Mouse (Mus musculus) left cerebral cortex, postnatal 10 days (tissue): ENCODE data around the gene Fndc9. TPM values are rescaled to one million over a fixed set of nuclear protein-coding genes. Genes with fewer than 3 reads are reported as not detected.

Experiments used
- DNase-seq, 2 experiments: peaks; one replicate each; pipeline ENCODE4 v3.0.0; 2021 to 2022; ENCODE audit warnings: low spot score in 2 of 2, mixed read lengths in 1 of 2; ENCODE audit errors: extremely low spot score in 1 of 2
- intact Hi-C: fragments of 180-260 bp; cut with DNase I; formaldehyde crosslinking; loops from one replicate; pipeline ENCODE4 v1.15.1; 2025
- total RNA-seq, 2 experiments: library from RNA; stranded (reverse); gene quantifications; 2 replicates each; pipeline ENCODE4 v1.2.3; 2021

Fndc9 gene
- total RNA-seq, 2 experiments from 2014 or later = 9.6 to 10.0 TPM

- intact Hi-C loops = no loop called here
- DNase-seq = no peak
These were observed 29.9 kb downstream of the Fndc9 start for GRCm38 (mm10) chr11:46265031-46265786.

GRCm38 (mm10) chr11:46268991-46269390 is 33.7 kb downstream of the Fndc9 start:
- peak in 1 of 2 experiments; percentile 43 for DNase-seq
- intact Hi-C loops = no loop called here

- DNase-seq = no peak
- intact Hi-C loops = no loop called here
These were observed 34.1 kb downstream of the Fndc9 start for GRCm38 (mm10) chr11:46269391-46269790.

DNA sequence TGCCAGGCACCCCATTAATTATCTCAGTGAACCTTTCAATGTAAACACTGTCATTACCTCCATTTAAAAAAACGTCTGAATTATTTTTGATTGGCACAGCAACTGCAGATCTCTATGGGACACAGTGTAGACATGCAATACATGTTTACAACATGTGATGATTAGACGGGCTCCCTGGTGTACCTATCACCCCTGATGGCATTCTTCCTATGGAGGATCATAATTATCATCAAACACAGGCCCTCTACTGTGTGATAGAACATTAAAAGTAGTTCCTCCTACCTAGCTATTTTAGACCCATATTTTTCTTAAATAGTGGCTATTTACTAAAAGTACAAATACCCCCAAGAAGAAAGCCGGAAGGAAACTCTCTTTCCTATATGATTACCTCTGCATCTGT is 34.6 kb downstream of the Fndc9 start:
- no peak for DNase-seq
- intact Hi-C loops = no loop called here

- intact Hi-C loops = no loop called here
- DNase-seq = no peak
These were observed 36.8 kb downstream of the Fndc9 start for GRCm38 (mm10) chr11:46272058-46272681.

- DNase-seq = no peak
- intact Hi-C loops = no loop called here
These were observed 38.6 kb downstream of the Fndc9 start for GRCm38 (mm10) chr11:46273969-46274368.

DNA sequence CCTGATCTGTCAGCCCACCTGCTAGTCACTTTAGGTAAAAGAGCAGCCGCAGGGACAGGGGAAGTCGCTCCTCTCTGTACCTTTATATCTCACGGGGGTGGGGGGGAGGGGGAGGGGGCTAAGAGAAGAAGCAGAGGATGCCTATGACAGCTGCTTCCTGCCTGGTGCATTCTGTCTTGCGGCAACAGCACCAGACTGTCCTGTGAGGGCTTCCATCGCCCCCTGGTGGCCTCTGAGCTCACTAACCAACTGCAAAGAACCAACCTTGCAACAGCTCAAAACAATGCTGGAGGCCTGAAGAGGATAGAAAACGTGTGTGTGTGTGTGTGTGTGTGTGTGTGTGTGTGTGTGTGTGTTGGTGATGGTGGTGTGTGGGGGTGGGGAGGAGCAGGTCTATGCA is 40.0 kb downstream of the Fndc9 start:
- peak; percentile 64 to 85 for DNase-seq
- intact Hi-C loops = loop anchor here (5.0 kb wide), 1 partner anchor 157 kb away; no protein-coding TSS in a partner anchor

DNA sequence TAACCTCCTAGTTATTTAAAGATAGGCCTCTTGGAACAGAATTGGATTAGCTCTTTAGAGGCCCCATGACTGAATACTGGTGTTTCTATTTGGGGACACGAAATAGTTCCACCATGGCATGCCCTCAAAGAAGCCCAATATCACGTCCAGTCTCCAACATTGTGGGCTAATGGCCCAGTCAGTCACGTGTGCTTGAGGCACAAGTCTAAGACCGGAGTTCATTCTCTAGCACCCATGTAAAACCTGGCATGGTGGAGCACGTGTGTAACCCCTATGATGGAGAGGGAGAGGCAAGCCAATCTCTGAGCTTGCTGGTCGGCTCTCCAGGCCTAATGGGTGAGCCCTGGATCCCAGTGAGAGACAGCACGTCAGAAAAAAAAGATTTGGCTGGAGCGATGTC is 40.8 kb downstream of the Fndc9 start:
- intact Hi-C loops = loop anchor here (5.0 kb wide), 1 partner anchor 156 kb away; no protein-coding TSS in a partner anchor
- DNase-seq = no peak

- intact Hi-C loops = loop anchor here (5.0 kb wide), 1 partner anchor 156 kb away; no protein-coding TSS in a partner anchor
These were observed 41.4 kb downstream of the Fndc9 start for GRCm38 (mm10) chr11:46276778-46277177.

DNA sequence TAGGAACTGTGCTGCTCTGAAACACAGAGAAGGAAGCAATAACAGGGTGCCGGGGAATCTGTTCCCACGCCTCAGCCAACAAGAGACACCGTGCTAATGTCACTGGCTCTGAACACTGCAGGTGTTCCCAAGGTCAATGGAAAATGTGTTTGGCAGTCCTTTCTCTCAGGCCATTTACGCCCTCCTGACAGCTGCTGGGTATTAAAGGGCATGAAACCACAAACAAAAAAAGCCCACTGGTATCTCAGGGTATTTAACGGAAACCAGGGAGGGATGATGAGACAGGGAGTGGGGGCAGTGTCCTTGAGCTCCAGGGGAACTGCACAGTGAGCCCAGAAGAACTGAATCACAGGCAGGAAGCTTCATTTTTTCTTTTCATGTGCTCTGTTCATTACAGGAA is 42.8 kb downstream of the Fndc9 start:
- no peak for DNase-seq
- intact Hi-C loops = loop anchor here (5.0 kb wide), 1 partner anchor 154 kb away; no protein-coding TSS in a partner anchor

More at GRCm38 (mm10) chr11:46276778-46277177, 41.4 kb downstream of the Fndc9 start:
- peak in 1 of 2 experiments; percentile 68 for DNase-seq

DNA sequence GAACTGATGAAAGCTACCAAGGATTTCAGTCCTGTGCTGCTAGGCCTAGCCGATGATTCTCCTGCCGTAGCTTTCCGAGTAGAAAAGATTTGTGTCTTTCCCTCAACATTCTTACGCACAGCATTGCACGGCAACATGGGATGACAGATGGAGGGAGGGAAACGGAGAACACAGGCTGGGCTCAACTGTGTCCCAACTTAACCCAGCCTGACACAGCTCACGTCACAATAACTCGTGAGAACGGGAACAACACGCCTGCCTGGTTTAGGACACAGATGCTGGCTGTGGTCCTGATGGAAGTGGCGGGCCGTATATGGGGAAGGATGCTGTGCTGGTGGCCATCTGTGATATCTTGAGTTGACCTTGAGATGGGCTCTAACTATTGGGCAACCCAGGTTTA is 43.4 kb downstream of the Fndc9 start:
- DNase-seq = no peak
- intact Hi-C loops = loop anchor here (5.0 kb wide), 1 partner anchor 154 kb away; no protein-coding TSS in a partner anchor

DNA sequence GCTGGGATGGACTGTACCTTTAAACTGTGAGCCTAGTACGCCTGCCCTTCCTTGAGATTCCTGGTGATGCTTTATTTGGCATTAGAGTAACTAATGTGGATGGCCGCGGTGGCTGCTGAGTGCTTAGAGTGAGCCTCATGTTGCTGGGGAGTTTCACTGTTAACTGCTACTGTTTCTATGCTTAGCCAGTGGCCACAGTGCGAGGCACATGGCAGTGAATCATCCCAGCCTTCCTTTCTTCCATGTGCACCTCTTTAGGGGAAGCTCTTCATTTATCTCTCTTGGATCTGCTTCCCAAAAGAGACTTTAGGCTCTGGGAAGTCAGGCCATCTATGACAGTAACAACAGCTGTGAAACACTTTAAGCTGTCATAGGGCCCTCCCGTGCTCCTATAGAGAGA is 47.3 kb downstream of the Fndc9 start:
- intact Hi-C loops = no loop called here
- no peak for DNase-seq

GRCm38 (mm10) chr11:46283800-46284199 is 48.5 kb downstream of the Fndc9 start:
- intact Hi-C loops = no loop called here
- no peak for DNase-seq

DNA sequence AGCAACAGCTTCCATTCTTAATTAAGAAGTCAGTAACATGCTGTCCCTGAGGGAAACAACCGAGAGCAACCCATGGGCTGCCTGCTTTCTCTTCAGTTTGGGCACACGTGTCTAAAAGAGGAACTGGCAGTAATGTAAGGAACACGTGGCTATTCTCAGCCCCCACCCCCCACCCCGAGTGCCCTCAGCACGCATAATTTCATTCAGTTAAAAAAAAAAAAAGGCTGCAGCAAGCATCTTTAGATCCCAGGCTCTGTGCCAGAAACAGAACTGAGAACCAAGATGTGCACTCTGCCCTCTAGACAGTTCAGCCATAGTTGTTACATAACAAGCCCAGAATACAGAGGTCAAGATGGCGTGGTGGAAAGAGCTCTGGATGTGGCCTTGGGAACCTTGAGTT is 51.5 kb downstream of the Fndc9 start:
- DNase-seq = no peak
- intact Hi-C loops = no loop called here

- intact Hi-C loops = no loop called here
- no peak for DNase-seq
These were observed 52.8 kb downstream of the Fndc9 start for GRCm38 (mm10) chr11:46288091-46288490.

DNA sequence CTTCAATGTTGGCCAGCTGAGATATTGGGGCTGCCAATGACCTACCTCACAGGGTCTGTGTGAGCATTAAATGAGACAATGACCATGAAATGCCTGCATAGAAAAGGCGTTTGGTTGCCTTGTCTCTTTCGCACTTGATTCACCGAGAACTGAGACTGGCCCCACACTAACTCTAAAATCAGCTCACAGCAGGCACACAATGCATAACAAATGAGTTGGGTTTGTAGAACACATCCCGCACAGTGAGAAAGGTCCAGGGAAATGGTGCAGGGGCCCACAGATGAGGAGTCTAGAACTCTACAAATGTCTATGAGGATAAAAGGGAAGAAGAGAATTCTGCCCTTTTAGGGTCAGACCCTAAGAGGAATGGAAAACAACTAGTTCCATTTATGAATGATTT is 53.7 kb downstream of the Fndc9 start:
- intact Hi-C loops = no loop called here
- DNase-seq = no peak
